Mouse (Mus musculus): ENCODE measurements around the gene Prmt7.

DNA sequence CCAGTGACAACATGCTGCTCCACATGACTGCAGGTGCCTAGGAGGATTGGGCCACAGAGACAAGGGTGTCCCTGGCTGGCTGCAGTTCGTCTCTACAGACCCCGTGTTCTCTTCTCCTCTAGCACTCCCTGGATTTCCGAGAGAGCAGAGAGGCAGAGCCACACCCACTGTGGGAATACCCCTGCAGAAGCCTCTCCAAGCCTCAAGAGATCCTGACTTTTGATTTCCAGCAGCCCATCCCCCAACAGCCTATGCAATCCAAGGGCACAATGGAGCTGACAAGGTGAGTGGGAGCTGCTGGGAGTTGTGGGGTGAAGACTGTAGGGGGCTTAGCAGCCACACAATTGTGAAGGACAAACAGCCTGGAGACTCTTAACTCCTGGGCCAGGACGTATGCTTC is 39.5 kb downstream of the Prmt7 start:
- no peak for TF ChIP-seq CTCF (IDR thresholded peaks at IDR 0.05; ENCODE audit: low read depth, low read length)
- TF ChIP-seq TAL1 (conservative IDR thresholded peaks at IDR 0.05; ENCODE audit: low read depth, low read length): no peak
- no peak for TF ChIP-seq GATA1 (IDR thresholded peaks at IDR 0.05; ENCODE audit: borderline replicate concordance, low read length)
- TF ChIP-seq GATA2 (IDR thresholded peaks at IDR 0.05; ENCODE audit: borderline replicate concordance, low read depth, low read length): no peak

Measured in G1E (cell line).